Mouse (Mus musculus): ENCODE results near the gene Parp11.
"Not testable (repeated sequence)": the region's sequence is repeated elsewhere in the genome, so short reads cannot be mapped to it uniquely, and the experiment has no call there.

The Parp11 gene

GRCm38 (mm10) chr6:127495251-127495650 lies 48.6 kb downstream of the Parp11 start:
- DNase-seq (ENCODE audit: extremely low spot score, low spot score) = no peak

DNA sequence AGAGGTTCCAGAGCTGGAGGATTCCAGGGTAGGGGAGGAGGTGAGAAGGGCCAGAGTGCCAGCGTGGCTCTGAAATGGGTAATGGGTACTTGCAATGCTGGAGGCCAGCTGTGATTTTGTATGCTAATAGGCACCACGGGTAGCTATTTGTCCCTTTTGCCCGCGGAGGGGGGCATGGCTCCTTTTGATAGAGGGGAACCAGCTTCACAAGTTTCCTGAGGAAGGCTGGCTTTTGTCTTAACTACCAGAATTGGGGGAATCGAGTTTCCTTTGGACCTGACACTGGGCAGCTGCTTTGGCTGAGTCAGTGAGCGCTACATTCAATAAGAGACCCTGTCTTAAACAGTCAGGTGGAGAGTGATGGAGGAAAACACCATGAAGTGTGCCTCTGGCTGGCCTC lies 49.2 kb downstream of the Parp11 start:
- DNase-seq (ENCODE audit: extremely low spot score, low spot score) = no peak

DNA sequence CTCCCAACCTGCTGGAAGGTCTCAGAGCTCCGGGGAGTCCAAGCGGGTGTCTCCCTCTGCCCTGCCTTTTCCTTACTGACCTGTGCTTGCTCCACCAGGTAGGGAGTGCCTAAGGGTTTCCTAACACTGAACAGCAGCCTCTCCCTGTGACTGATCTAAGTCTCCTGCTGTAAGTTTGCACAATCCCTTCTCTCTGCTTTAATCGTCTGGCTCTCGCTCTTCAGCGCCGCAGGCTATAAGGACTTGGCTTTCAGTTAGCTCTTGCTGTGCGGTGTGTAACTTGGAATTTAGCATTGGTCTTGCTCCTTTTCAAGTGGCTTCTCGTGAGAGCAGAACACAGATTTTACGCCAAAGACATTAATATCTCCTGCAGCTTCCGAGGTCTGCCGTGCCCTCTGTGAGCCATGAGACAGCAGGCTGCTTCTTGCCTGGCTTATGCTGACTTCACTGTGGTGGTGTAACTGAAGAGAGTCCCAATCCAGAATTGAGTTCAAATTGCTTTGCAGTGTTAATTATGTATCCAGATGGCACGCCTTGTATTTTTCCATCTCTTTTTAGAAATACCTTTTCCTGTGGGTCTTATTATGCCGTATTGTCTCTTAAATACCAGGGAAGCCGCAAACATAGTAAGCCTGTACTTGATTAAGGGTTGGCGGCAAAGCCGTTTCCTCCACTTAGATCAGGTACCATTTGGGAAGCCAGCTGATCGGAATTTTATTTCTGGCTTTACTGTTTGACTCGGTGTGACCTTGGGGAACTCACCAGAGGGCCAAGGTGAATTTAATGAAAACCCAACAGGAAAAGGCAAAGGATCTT lies 50.4 kb downstream of the Parp11 start:
- DNase-seq (ENCODE audit: extremely low spot score, low spot score) = no peak

GRCm38 (mm10) chr6:127500119-127500518 lies 53.5 kb downstream of the Parp11 start:
- no peak for DNase-seq (ENCODE audit: extremely low spot score, low spot score)

DNA sequence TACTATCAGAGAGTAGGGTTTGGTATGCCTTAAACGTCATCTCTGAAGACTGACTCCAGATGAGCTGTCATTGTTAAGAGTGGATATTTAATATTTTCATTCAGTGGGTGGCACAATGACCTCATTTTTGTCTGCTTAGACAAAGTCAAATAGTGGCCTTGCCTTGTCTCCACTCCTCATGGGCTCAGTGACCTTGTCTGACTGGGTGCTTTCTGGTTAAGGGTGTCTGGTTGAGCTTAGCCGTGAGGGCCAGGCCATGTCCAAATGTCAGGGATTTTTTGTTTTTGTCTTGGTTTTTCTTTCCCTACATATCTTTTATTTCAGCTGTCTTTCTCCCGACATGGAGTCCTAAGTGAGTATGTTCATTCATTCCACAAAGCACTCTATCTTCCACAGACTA lies 54.2 kb downstream of the Parp11 start:
- no peak for DNase-seq (ENCODE audit: extremely low spot score, low spot score)

DNA sequence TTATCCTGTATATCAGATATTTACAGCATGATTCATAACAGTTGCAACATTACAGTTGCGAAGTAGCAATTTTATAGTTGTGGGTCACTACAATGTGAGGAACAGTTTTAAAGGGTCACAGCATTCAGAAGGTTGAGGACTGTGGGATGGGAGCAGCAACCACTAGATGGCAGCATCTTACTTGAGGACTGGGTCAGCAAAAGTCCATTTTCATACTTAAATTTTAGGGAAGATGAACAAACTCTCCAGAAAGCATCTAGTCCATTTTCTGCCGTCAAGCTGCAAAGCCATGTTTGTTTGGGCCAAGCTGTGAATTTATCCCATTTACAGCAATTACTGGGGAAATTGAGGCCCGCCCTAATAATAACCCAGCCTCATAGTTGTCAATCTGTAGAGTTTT lies 55.9 kb downstream of the Parp11 start:
- DNase-seq (ENCODE audit: extremely low spot score, low spot score) = no peak

DNA sequence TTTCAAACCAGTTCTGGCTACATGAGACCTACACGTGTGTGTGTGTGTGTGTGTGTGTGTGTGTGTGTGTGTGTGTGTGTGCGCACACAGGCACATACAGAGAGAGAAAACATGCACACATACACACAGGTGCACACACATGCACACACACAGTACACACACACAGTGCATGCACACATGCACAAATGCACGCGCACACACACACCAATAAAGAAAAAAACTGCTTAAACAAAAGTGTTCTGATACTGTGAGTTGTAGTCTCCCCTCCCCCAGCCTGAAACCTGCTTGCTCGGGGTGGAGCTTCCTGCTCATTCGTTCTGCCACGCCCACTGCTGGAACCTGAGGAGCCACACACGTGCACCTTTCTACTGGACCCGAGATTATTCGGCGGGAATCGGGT lies 67.1 kb downstream of the Parp11 start:
- DNase-seq (ENCODE audit: extremely low spot score, low spot score) = not testable (repeated sequence)

DNA sequence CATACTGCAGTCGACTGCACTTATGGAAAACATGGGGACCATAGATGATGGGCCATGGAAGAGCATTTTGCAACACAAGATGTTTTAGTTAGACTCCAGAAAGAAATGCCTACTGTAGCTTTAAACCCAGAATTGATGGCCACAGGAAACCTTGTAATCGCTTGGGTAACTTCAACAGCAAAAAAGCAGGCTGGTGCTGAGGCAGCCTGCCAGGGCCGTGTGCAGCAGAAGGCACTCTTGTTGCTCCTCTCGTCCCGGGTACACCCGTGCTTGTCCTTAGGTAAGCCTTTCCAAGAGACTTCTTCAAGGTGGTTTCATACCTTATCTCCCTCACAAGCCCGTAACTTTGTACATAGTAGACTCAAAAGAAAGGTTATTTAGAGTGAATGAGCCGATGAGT lies 74.5 kb downstream of the Parp11 start:
- DNase-seq (ENCODE audit: extremely low spot score, low spot score) = no peak

- DNase-seq (ENCODE audit: extremely low spot score, low spot score) = no peak
These were observed 75.7 kb downstream of the Parp11 start for GRCm38 (mm10) chr6:127522326-127522725.

GRCm38 (mm10) chr6:127524442-127524841 lies 77.8 kb downstream of the Parp11 start:
- DNase-seq (ENCODE audit: extremely low spot score, low spot score) = peak; percentile 56

DNA sequence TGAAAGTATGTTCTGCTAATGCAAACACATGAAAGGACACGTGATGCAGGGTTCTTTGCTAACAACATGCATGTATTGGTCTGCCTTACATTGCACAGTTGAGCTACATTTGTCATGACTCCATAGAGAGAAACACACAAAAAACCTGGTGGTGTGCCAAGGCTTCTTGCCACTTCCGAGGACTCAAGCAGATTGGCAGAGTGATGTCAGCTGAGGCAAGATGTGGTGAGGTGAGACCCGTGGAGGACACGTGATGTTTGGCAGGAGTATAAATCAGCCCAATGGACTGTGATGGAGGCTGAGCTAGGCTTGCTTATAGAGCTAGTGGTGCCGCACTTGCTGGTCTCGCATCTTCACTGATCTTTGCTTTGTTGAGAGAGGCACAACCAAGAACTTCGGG lies 82.0 kb downstream of the Parp11 start:
- DNase-seq (ENCODE audit: extremely low spot score, low spot score) = no peak

- DNase-seq (ENCODE audit: extremely low spot score, low spot score) = no peak
These were observed 82.8 kb downstream of the Parp11 start for GRCm38 (mm10) chr6:127529451-127529850.

GRCm38 (mm10) chr6:127530206-127530605 lies 83.6 kb downstream of the Parp11 start:
- DNase-seq (ENCODE audit: extremely low spot score, low spot score) = no peak

DNA sequence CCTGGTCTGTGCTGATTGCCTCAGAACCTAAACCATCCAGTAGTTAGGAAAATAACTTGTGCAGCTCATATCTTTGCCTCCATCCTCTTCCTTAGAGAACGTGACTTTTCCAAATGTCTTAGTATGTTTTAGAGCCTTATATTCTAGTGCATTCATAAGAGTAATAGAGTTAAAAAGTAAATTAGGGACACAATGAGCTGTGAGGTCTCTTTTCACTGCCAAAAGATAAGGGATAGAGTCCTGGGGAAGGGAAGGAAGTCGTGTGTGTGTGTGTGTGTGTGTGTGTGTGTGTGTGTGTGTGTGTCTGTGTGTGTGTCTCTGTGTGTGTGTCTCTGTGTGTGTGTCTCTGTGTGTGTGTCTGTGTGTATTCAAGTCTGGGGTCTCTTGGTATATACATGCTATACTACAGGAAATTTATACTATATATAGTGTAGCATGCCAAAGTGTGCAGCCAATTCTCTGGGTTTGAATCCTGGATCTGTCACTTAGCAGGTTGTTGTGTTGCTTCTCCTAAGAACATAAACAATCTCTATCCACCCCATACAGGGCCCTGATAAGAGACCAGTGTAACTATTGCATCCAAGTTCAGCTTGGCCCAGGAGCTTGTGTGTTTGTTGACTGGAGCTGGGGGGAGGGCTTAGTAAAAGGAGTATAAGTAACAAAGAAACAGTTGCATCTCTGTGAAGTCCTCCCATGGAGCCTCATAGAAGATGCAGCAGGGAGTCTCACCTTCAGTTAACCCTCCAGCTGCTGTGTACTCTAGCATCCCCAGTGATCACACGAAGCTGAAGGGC lies 85.0 kb downstream of the Parp11 start:
- no peak for DNase-seq (ENCODE audit: extremely low spot score, low spot score)

DNA sequence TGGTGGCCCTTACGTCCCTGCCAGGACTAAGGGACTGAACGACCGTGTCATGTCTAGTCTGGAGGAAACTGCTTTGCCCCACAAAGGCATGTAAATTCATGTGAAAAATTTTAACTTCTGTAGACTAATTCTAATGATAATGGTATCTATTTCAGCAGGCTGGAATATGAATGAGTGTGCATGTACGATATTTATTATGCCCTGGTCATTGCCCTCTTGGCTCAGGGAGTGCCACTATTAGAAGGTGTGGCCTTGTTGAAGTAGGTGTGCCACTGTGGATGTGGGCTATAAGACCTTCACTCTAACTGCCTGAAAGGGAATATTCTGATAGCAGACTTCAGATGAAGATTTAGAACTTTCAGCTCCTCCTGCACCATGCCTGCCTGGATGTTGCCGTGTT lies 85.7 kb downstream of the Parp11 start:
- DNase-seq (ENCODE audit: extremely low spot score, low spot score) = no peak

DNA sequence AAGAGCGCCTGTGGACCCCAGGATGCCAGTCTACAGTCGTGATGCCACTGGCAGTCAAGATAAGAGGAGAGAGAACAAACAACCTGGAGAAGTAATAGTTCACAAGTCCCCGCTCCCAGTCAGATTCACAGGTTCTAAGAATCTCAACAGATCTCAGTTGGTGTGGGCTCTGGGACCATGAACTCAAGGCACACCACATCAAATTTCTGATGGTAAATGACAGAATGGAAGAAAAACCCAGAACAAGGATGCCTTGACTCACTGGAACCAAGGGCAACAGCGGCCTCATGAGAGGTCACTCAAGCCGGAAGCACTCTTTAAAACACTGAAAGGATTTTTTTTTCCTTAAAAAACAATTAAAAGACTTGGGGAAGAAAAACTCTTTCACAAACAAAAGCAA lies 87.1 kb downstream of the Parp11 start:
- DNase-seq (ENCODE audit: extremely low spot score, low spot score) = no peak

GRCm38 (mm10) chr6:127537035-127537434 lies 90.4 kb downstream of the Parp11 start:
- DNase-seq (ENCODE audit: extremely low spot score, low spot score) = no peak

GRCm38 (mm10) chr6:127538118-127538517 lies 91.5 kb downstream of the Parp11 start:
- no peak for DNase-seq (ENCODE audit: extremely low spot score, low spot score)

DNA sequence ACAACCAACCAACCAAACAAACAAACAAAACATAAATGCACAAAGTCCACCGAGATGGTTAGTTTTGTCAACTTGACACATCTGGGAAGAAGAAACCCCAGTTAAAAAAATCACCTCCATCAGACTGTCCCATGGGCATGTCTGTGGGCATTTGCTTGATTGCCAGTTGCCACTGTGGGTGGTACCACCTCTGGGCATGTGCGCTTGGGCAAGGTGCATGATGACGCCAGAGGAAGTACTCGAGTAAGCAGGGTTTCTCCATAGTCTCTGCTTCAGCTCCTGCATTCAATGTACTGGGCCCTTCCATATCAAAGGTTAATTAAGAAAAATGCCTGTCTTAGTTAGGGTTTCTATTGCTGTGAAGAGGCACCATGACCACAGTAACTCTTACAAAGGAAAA lies 92.6 kb downstream of the Parp11 start:
- no peak for DNase-seq (ENCODE audit: extremely low spot score, low spot score)

- DNase-seq (ENCODE audit: extremely low spot score, low spot score) = no peak
These were observed 93.0 kb downstream of the Parp11 start for GRCm38 (mm10) chr6:127539659-127540058.

GRCm38 (mm10) chr6:127540517-127540916 lies 93.9 kb downstream of the Parp11 start:
- DNase-seq (ENCODE audit: extremely low spot score, low spot score) = no peak

GRCm38 (mm10) chr6:127541617-127542374 lies 95.2 kb downstream of the Parp11 start:
- peak; percentile 64 for DNase-seq (ENCODE audit: extremely low spot score, low spot score)

Measured in neural tube, embryonic 10.5 days (tissue).